9 mouse cellular contexts compared by ENCODE assay signal in the genomic region with DNA sequence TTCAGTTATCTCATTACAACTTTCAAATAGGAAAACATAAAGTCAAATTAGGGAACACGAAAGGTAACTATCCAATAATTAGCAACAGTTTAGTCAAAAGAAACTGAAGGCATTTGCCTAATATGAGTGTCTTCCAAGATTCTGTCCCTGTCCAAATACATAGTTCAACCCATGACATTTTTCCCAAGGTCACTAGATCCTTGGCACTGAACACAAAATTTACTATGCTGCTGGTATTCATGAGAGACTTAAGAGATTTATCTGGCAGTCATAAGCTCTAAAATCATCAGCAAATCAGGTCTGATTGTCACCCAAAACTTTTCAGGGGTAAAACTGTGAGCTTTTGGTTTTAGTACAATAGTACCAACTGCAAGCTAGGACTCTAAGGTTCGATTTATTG.
"Had no signal": no experiment of that assay in that cellular context is flagged by ENCODE, and none has a peak within 500 bp of the region (broad histone marks: within the 10 kb centered on the region; RNA-seq: fewer than 3 reads in every experiment).

No protein-coding gene starts in this region.

- DNase-seq: lung, adult 18-20 months; lung, embryonic 14.5 days; lung, postnatal 10 days; lung, postnatal 4 days; midbrain, embryonic 14.5 days; right cerebral cortex, postnatal 14 days; thymus, adult 18-20 months; thymus, postnatal 14 days; thymus, postnatal 36 days had no signal
